Mouse (Mus musculus) heart, postnatal 25 days (tissue): ENCODE measurements around the gene Ell. TPM values are rescaled to one million over a fixed set of nuclear protein-coding genes. Genes with fewer than 3 reads are reported as not detected.
"Not testable (repeated sequence)": the region's sequence is repeated elsewhere in the genome, so short reads cannot be mapped to it uniquely, and the experiment has no call there.

Experiments used
- DNase-seq: peaks from one replicate; pipeline ENCODE4 v3.0.0; 2022; ENCODE audit warnings: low spot score
- intact Hi-C: fragments of 180-260 bp; cut with DNase I; formaldehyde crosslinking; loops from one replicate; pipeline ENCODE4 v1.15.1; 2025
- total RNA-seq, 2 experiments: library from RNA; stranded (reverse); gene quantifications; 2 replicates each; pipeline ENCODE4 v1.2.3; 2021

Gene Ell
- total RNA-seq, 2 experiments from 2014 or later, result 11.7 to 13.3 TPM

DNA sequence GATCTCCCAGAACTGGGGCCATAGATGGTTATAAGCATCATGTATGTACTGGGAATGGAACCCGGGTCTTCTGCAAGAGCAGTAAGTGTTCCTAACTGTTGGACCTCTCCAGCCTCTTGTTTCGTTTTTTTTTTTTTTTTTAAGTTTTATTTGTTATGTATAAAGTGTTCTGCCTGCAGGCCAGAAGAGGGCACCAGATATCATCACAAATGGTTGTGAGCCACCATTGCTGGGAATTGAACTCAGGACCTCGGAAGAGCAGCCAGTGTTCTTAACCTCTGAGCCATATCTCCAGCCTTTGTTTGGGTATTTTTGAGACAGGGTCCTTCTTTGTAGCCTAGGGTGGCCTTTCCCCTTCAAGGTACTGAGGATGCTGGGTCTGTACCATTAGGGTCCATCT, 19.7 kb downstream of the Ell start:
- intact Hi-C loops, result loop anchor here (2.0 kb wide), 1 partner anchor 52 kb away; no protein-coding TSS in a partner anchor
- no peak for DNase-seq

DNA sequence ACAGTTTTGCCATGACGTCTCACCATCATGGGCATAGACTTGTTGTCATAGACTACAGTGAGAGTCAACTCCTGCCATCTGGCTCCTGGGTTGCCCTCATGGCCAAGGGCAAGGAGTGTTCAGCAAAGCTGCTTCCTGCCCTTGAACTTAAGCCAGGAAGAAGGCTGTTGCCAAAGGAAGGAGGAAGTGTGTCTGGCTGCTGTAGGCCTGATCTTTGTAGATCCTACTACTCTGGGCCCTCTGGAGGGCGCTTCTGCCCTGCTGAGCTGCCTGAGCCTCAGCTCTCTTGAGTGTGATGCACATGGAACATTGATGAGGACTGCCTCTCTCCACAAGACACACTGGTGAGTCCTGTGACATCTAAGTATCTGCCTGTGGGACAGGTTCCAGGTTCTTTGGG, 20.8 kb downstream of the Ell start:
- intact Hi-C loops, result loop anchor here (1.0 kb wide), 1 partner anchor 25 kb away; no protein-coding TSS in a partner anchor
- DNase-seq, result peak; percentile 66

DNA sequence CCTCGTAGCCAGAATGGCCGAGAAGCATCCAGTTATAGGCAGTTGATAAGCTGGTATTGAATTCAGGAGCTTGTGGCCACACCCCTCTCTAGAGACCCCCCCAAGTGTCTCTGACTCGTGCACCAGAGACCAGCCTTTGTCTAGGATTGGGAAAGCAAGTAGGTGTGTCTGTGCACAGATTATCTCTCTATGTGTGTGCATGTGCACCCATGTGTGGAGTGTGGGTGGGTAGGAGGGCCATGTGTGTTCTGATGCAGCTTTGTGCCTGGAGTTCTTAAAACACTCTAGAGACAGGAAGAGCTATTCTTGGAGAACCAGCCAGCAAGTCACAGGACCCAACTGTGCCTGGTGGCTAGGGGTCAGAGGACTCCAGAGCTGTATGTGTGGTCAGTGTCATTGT, 21.3 kb downstream of the Ell start:
- DNase-seq, result no peak
- intact Hi-C loops, result loop anchor here (1.0 kb wide), 1 partner anchor 25 kb away; no protein-coding TSS in a partner anchor

DNA sequence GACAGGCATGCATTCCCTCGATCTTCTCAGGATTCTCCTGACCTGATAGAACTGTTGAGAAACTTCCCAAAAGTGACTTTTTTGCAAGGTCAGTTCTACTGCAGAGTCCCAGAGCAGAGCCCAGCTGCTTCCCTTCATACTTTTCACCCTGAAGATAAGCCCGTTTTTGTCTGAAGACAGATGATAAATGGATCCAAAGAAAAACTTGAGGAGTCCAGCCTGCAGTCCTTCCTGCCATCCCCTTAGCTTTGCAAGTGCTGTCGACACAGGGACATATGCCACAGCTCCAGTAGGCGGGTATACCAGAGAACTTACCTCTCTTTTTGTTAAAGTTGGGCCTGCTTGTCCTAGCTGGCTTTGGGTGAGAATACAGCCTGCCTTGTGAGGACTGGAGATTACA, 22.1 kb downstream of the Ell start:
- DNase-seq, result no peak
- intact Hi-C loops, result no loop called here

DNA sequence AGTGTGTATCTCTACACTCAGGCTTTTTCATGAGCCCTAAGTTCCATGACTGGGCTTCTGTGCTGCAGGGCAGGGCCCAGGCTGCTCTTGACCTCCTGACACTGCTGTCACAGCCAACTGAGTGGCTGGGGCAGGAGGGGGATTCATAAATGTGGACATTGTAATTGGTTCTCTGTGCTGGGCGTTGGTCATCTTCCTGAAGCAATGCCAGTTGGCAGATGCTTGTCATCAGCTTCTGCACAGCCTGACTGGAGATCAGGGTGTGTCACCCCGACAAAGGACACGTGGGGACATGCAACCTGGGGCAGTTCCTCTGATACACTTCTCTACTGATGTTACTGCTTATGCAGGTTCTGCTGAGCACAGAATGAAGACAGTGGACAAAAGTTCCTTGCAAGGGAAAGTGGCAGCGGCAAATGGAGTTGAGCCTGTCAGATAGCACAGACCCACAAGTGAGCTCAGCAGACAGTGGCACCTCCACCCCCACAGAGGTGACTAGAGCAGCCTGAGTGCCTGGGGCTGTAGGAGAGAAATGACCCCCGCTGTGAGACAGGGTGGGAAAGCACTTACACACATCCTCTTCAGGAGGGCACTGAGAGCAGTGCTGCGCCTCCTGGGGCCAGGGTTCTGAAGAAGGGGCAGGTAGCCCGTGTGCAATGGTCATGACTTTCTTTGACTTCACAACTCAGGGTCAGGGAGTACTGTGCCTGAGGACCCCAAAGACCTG, 22.7 kb downstream of the Ell start:
- peak; percentile 73 for DNase-seq
- intact Hi-C loops, result no loop called here

DNA sequence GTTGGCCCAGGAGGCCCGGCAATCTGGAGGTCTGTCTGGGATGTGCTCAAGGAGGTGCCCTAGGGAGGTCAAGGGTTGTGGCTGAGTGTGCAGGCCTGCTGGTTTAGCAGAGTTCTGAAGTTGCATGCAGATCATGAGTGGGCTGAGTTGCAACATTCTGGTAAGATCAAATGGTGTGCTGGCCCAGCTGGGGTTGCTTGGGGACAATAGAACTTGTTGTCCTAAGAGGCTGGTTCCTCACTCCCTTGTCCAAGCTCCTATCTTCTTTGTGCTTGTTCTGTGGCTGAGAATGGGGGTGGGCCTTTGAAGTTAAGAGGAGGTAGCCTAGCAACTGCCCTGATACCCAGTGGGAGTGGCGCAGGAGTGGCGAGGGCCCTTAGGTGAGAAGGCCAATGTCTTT, 23.5 kb downstream of the Ell start:
- intact Hi-C loops, result no loop called here
- no peak for DNase-seq

DNA sequence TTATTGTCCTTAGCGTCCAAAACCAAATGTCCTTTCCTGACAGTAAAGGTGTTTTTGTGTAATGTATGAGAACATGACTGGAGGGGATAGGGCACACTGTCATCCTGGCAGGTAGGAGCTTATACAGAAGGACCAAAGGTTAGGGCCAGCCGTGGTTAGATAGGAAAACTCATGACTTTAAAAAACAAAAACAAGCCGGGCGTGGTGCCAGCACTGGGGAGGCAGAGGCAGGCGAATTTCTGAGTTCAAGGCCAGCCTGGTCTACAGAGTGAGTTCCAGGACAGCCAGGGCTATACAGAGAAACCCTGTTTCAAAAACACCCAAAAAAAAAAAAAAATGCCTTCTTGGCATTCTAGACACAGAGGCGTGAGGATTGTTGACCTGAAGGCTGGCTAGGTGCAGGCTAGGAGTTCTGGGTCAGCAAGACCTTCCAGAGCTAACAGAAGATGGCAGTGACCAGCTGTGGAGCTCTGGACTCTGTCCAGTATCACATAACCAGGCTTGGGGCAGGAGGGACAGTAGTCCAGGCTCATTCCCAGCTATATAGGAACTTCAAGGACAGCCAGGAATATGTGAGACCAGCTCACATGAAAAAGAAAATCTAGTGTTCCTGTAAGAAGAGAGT, 24.6 kb downstream of the Ell start:
- no peak for DNase-seq
- intact Hi-C loops, result no loop called here

DNA sequence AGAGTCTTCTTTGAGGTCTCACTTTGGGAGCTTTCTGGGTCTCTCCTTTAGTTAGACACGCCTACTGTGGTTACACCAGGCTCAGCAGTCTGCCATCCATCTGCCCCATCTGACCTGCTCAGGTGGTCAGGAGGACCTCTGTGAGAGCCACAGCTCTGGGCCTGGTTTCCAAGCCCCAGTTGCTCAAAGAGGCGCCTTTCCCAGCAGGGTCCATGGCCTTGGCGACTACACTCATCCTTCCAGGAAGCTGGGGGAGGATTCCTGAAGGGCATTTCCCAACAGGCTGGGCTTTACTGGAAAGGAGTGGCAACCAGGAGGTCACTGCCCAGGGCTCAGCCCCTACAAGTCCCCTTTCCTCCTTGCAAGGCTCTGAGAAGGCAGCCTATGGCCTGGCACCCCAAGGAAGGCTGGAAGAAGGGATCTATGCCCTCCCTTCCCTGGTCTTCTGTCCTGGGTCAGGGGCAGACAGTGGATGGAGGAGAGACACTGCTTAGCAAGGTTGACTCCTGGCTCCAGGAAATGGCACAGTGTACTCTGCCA, 25.5 kb downstream of the Ell start:
- DNase-seq, result no peak
- intact Hi-C loops, result no loop called here

DNA sequence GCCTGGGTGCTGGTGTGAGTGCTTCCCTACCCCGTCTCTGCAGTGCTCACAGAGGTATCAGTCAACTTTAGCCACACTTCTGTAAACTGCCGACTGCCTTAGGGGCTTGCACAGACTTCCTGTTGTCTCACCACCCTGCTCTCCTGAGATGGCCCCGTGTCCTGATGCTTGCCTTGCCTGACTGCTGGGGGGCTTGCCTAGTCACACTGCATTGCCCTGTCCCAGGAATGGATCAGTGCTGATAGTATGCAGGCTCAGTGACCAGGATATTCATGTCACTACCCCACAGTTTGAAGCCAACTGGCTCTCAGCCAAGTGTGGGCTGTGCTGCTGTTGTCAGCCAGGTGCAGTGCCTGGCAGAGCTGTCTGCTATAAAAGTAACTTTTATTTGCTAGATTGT, 26.3 kb downstream of the Ell start:
- DNase-seq, result no peak
- intact Hi-C loops, result no loop called here

DNA sequence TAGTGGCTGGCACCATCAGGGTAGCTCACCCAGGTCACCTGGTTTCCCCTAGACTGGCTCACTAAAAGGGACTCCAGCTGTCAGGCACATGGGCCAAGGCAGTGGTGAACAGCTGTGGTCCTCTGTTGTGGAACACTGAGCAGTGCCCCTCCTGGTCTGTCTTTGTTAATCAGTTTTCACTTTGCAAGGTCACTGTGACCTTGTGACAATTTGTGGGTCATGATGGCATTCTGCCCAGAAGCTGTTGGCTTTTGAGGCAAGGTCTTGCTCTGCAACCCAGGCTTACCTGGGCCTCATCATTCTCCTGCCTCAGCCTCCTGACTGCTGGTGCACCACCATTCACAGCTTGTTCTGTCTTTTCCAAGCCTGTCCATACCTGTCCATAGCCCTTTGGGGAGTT, 31.1 kb downstream of the Ell start:
- no peak for DNase-seq
- intact Hi-C loops, result no loop called here

DNA sequence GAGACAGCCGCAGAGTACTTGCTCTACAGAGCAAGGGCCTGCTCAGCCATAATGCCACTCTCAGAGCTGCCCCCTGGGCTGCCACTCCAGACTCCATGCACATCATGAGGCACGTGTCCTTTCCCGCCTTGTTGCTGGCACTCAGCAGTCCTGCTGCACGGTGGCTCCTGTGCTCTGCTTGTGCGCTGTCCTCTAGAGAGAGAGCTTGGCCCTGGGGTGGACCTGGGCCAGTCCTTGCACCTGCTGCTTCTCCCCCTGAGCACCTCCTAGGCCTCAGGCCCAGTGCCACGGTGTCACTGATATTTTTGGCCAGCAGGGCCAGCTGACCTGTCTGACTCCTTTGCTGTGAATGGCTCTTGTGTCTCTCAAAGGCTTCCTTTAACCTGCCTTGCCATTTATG, 31.7 kb downstream of the Ell start:
- intact Hi-C loops, result no loop called here

DNA sequence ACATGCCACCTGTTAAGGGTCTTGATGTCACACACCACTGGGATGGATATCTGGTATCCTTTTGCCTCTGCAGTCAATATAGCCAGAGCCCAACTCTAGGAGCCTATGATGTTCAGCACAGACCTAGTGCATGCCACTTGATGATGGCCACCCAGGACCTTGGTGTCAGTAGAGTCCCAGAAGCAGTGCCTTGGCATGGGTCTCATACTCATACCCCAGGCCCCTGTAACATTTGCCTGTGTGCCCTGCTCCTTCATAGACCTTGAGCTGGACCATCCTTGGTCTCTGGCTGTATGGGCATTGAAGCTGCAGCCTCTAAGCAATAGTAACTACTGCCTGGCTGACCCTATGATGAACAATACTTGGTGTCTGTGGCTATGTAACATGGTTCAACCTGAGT, 35.0 kb downstream of the Ell start:
- intact Hi-C loops, result no loop called here
- DNase-seq, result no peak

More for the DNA sequence above, 31.7 kb downstream of the Ell start:
- peak; percentile 63 for DNase-seq

DNA sequence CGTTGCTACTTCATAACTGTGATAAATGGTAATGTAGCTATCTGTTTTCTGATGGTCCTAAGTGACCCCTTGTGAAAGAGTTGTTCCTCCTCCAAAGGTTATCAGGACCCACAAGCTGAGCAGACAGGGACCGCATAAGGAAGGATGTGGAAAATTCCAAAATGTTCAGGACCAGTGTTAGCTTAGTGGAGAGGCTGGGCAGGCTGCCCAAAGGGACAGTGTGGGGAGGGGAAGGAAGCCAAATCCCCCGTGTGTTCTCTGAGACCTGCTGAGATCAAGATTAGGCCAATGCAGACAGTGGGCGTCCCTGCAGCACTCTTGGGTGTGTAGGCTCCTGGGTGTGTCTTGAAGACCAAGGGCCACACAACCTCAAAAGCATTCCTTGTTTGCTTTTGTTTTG, 35.7 kb downstream of the Ell start:
- intact Hi-C loops, result no loop called here

DNA sequence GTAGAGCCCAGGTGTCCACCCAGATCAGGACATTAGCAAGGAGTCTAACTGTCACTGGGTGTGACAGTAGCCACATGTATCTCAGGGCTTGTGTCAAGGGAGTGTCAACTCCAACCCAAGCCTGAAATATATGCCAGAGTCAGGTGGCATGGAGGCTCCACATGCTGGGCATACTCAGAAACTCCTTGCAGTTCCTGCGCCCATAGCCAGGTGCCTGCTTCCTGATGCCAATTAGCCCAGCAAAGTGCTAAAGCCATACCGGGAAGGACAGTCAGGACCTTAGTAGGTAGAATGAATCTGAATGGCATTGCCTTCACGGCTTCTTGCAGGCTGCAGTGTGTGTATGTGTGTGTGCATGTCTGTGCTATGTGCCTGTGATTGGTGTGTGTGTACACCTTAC, 38.0 kb downstream of the Ell start:
- no peak for DNase-seq
- intact Hi-C loops, result no loop called here

More for the DNA sequence above, 35.7 kb downstream of the Ell start:
- peak; percentile 67 for DNase-seq

DNA sequence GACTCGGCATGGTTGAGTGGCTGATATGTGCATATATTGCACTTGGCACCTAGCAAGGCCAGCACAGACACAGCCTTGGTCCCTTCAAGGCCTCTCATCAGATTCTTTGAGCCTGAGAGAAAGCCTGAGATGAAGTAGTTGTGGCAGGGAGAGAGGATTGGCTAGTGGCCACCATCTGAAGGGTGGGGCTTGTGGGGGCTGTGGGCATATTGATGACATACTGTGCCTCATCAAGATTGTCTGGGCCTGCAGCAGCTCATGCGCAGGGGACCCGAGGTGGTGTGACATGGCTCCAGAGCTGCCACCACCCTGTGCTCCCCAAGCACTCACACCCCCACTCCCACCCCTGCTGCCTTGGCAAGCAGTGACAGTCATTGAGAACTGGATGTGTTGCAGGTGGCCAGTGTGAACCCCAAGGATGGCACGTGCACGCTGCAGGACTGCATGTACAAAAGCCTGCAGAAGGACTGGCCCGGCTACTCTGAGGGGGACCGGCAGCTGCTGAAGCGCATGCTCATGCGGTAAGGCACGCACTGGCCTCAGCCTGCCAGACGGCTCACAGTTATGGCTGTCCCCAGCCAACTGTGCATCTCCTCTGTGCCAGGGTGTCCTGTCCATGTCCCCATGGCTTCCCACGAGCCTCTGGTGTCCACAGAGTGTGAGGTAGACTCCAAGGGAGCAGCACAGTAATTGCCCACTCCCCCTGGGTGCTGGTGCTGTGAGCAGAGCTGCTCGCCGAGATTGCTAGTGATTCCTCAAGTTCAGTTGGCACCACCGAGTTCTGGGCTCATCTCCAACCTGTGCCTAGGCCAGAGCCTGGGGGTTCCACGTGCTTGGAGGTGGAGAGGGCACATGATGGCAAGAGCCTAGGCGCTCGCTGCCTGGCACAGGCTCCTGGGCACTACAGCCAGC, 44.5 kb downstream of the Ell start:
- DNase-seq, result no peak
- intact Hi-C loops, result loop anchor here (10.0 kb wide), 1 partner anchor 199 kb away; no protein-coding TSS in a partner anchor

DNA sequence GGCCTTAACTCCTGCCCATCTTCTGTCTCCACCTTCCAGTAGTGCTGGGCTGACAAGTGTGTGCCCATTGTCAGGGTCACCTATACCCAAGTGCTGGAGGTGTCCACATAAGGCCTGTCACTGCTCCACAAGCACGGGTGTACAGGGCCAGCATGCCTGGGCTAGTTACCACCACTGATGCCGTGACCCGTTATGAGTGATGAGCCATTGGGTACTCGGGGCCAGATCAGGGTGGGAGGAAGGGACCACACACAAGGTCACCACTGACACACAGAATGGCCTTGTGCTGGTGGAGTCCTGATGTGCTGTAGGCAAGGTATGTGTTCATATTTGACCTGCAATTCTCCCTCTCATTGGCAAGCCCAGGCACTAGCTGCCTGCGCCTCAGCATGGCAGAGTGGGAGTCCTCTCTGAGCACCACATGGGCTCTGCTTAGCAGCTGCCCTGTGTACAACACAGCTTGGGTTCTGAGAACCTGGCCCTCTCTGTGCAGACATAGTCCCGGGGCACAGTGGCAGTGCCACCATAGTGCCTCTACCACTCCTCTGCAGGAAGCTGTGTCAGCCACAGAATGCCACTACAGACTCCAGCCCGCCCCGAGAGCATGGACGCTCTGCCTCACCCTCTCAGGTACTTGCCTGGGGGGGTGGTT, 45.5 kb downstream of the Ell start:
- no peak for DNase-seq
- intact Hi-C loops, result loop anchor here (1.0 to 10.0 kb wide), 2 partner anchors 24 to 200 kb away; no protein-coding TSS in a partner anchor

DNA sequence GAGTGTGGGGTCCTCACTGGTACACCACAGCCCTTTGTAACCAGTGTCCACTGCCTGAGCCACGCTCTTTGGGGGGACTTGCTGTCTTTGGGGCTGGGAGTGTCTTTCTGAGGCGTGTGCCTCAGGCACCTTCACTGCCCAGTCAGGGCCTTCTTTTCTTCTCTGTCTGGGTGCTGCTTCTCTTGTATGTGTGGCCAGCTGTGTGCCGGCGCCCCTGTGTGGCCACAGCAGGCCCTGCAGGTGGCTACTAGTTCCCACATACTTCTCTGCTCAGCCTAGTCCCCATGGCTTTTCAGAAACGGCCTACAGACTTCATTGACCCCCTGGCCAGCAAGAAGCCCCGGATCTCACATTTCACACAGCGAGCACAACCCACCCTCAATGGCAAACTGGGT, 46.0 kb downstream of the Ell start:
- intact Hi-C loops, result loop anchor here (1.0 to 10.0 kb wide), 2 partner anchors 25 to 200 kb away; no protein-coding TSS in a partner anchor
- peak; percentile 56 for DNase-seq

DNA sequence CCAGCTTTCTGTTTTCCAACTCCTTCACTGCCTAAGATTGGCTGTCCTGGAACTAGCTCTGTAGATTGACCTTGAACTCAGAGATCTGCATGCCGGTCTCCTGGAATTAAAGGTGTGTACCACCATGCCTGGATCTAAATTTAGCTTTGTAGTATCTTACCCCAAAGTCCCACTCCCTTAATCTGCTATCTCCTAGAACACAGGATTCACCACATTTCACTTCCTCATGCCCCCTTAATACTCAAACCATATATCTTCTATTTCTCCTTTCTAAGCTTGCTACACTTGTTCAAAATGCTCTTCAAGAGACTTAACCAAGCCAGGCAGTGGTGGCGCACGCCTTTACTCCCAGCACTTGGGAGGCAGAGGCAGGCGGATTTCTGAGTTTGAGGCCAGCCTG, 48.7 kb downstream of the Ell start:
- intact Hi-C loops, result loop anchor here (10.0 kb wide), 1 partner anchor 203 kb away; no protein-coding TSS in a partner anchor
- not testable (repeated sequence) for DNase-seq

DNA sequence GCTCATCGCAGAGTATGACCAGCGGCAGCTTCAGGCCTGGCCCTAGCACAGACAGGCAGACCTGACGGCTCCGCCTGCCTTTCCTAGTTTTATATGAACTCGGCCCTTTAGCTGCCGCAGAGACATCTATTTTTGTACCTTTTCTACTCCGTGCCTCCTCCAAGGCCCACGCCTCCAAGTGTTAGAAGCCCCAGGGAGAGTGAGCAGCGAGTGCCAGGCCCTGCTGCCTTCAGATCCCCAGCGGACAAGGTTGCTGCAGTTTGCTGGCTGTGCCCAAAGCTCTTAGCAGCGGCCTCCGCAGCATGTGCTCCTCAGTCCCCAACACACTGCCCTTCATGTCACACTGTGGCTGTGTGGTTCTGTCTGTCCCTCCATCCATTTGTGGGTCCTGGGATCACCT, 52.3 kb downstream of the Ell start:
- intact Hi-C loops, result loop anchor here (10.0 kb wide), 1 partner anchor 47 kb away; no protein-coding TSS in a partner anchor
- no peak for DNase-seq
